Mouse (Mus musculus) intestine, embryonic 15.5 days (tissue): Measurements from ENCODE around the gene Acot2. TPM values are rescaled to one million over a fixed set of nuclear protein-coding genes. Genes with fewer than 3 reads are reported as not detected.
"Not testable (repeated sequence)": the region's sequence is repeated elsewhere in the genome, so short reads cannot be mapped to it uniquely, and the experiment has no call there.

Experiments
- ATAC-seq: fragments of 200-750 bp; cut with Nextera tagmentation; 2 replicates; pipeline ENCODE4 v1.8.0; 2017; ENCODE audit warnings: moderate TSS enrichment, moderate library complexity
- H3K27ac ChIP-seq: fragments of 300-500 bp; sonication (generic); 2 replicates; pipeline ENCODE4 v1.5.1; 2015; ENCODE audit warnings: mild to moderate bottlenecking, inconsistent platforms
- H3K27me3 ChIP-seq: fragments of 300-500 bp; sonication (generic); replicated peaks from 2 replicates; pipeline ENCODE4 v1.6.1; 2015; ENCODE audit warnings: inconsistent platforms
- H3K36me3 ChIP-seq: fragments of 300-500 bp; sonication (generic); 2 replicates; pipeline ENCODE4 v1.6.1; 2015; ENCODE audit warnings: inconsistent platforms
- H3K4me1 ChIP-seq: fragments of 300-500 bp; sonication (generic); replicated peaks from 2 replicates; pipeline ENCODE4 v1.6.1; 2015; ENCODE audit warnings: inconsistent platforms
- H3K4me2 ChIP-seq: fragments of 300-500 bp; sonication (generic); replicated peaks from 2 replicates; pipeline ENCODE4 v1.6.1; 2015; ENCODE audit warnings: mild to moderate bottlenecking, inconsistent platforms
- H3K4me3 ChIP-seq: fragments of 300-500 bp; sonication (generic); replicated peaks from 2 replicates; pipeline ENCODE4 v1.5.1; 2015; ENCODE audit warnings: inconsistent platforms
- H3K9ac ChIP-seq: fragments of 300-500 bp; sonication (generic); 2 replicates; pipeline ENCODE4 v1.6.1; 2015; ENCODE audit warnings: inconsistent platforms
- H3K9me3 ChIP-seq: fragments of 300-500 bp; sonication (generic); 2 replicates; pipeline ENCODE4 v1.6.1; 2016; ENCODE audit warnings: inconsistent platforms
- WGBS: fragments of 180-500 bp; shearing (Covaris S2); methylation state at CpG from one replicate; pipeline ENCODE4 v1.1.7; 2015; 5-methylcytosine and 5-hydroxymethylcytosine counted together
- polyA plus RNA-seq: library from polyadenylated mRNA; unstranded; fragments of >200 nt; fragmentation: Nextera tagmentation; extraction: Ambion mirVana; gene quantifications from 2 replicates; pipeline ENCODE4 v1.2.1, GENCODE M21; 2015

Gene Acot2
- polyA plus RNA-seq, 1 experiment from 2014 or later = 34.3 TPM

DNA sequence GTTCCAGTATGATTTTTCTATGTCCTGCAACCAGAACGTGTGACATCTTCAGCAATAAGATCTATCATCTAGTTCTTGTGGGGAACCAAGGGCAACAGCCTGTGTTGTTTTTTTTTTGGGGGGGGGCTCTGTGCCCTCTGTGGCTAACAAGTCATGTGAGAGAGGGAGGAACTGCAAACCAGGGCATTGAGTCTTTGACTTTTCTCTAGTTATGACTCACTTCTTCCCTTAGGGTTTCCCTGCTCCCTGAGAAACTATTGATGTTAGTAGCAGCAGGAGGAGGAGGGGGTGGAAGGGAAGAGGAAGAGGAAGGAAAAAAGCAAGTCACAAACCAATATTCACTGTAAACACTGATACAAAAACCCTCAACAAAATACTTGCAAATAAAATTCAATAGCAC lies 16.2 kb downstream of the Acot2 start:
- no peak for ATAC-seq
- Histone ChIP-seq H3K4me1 (no peaks in the 10 kb centered on the region; the same call in 1 of the 2 replicates), H3K4me3 (no peak overlapping the region), H3K9ac (no peak overlapping the region), H3K9me3 (no peaks in the 10 kb centered on the region), H3K36me3 (no peaks in the 10 kb centered on the region), H3K4me2 (no peak overlapping the region), H3K27me3 (no peaks in the 10 kb centered on the region), H3K27ac (no peak overlapping the region)
- WGBS = 94% methylated on average over 1 of the region's 1 CpGs

DNA sequence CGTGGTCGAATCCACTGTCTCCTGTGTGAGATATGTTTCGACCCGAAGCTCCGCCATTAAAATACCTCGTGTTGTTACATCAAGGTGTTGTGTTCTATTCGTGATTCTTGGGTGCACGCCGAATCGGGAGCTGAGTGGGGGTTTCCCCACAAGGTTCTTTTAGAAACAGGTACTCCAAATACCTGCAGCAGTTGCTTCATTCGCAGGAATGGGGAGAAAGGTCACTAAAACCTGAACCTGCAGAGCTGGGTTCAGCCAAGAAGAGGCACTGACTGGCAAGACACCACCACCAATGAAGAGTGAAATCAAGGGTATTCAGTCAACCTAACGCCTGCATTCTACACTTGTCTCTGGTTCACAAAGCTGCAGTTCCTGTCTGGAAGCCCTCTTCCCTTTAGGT lies 20.6 kb downstream of the Acot2 start:
- Histone ChIP-seq H3K36me3 (no peaks in the 10 kb centered on the region), H3K4me2 (no peak overlapping the region), H3K27ac (no peak overlapping the region), H3K4me3 (no peak overlapping the region), H3K4me1 (peaks cover 7% of the 10 kb centered on the region; the same call in 1 of the 2 replicates), H3K27me3 (no peaks in the 10 kb centered on the region), H3K9ac (no peak overlapping the region), H3K9me3 (no peaks in the 10 kb centered on the region)
- ATAC-seq = no peak
- 91% methylated on average over 12 of the region's 12 CpGs for WGBS

DNA sequence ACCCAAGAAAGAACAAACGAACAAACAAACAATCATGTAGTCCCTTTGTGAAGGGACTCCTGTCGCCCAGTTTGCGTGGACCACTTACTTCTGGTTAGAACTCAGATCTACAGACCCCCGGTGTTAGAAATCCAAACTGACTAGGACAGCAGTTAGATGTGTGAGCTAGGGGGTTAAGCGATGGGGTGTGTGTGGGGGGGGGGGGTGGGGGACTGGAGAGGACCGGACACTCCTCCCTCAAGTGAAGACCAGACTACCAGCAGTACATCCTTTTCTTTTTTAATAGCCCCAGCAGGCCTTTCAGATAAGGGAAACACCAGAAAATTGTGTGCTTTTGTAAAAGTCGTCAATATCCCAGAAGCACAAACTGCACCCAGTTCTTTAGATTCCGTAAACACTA lies 21.1 kb downstream of the Acot2 start:
- Histone ChIP-seq H3K27ac (peak overlapping the region; percentile 79), H3K9me3 (no peaks in the 10 kb centered on the region), H3K4me1 (peaks cover 7% of the 10 kb centered on the region; the same call in 1 of the 2 replicates), H3K27me3 (no peaks in the 10 kb centered on the region), H3K36me3 (no peaks in the 10 kb centered on the region), H3K4me3 (peak overlapping the region; percentile 48), H3K9ac (peak overlapping the region; percentile 28; the same call in 1 of the 2 replicates), H3K4me2 (peak overlapping the region; percentile 62)
- WGBS = 57% methylated on average over 8 of the region's 8 CpGs
- ATAC-seq = peak; percentile 23; the same call in 1 of the 2 replicates

DNA sequence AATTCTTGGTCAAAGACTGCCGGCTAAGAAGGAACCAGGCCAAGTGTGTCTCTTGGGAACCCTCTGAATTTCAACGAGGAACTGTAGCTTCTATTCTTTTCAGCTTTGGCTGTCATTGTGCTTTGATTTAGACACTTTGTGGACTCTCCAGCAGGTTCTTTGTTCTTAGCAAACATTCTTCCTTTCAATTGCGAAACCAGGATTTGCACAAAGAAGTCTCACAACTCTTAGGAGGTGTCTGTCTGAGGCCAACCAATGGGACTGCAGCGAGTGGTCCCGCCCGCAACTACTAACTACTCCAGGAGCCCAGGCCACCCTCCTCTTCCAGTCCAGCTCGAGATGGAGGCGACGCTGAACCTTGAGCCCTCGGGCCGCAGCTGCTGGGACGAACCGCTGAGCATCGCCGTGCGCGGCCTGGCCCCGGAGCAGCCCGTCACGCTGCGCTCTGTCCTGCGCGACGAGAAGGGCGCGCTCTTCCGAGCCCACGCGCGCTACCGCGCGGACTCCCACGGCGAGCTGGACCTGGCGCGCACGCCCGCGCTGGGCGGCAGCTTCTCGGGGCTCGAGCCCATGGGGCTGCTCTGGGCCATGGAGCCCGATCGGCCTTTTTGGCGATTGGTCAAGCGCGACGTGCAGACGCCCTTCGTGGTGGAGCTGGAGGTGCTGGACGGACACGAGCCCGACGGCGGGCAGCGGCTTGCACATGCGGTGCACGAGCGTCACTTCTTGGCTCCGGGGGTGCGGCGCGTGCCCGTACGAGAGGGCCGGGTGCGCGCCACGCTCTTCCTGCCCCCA lies 21.7 kb downstream of the Acot2 start, which contains the start of gene Acot1:
Gene Acot1 (plus strand): TSS at position 320 of the 795 bp plus-strand sequence.
- H3K4me2 ChIP-seq = peak within 1 kb of the TSS; percentile 62
- peak; percentile 99 for ATAC-seq
- H3K27ac ChIP-seq = peak within 1 kb of the TSS; percentile 79
- H3K36me3 ChIP-seq, H3K27me3 ChIP-seq, H3K4me1 ChIP-seq, H3K9me3 ChIP-seq: not testable (repeated sequence)
- under 1% methylated on average over 67 of the region's 70 CpGs for WGBS
- H3K4me3 ChIP-seq = peak within 1 kb of the TSS; percentile 48
- H3K9ac ChIP-seq = peak within 1 kb of the TSS; percentile 59

DNA sequence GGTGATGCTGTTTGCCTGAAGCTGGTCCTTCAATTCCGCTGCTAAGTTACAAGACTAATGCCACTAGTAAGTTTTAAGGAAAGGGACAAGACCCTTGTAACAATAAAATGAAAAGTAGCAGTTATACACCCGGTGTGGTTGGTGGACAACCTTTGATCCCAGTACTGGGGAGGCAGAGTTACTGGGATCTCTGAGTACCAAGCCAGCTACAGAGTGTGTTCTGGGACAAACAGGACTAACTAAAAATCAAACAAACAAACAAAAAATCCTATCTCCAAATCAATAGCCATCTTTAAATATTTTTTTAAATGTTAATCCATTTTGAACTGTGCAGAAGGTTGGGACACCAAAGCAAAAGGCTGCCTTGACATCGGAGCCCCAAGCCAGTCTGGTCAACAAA lies 22.5 kb downstream of the Acot2 start:
- H3K4me1 ChIP-seq = peaks cover 7% of the 10 kb centered on the region; the same call in 1 of the 2 replicates
- peak overlapping the region; percentile 62 for H3K4me2 ChIP-seq
- WGBS = 61% methylated on average over 3 of the region's 3 CpGs
- H3K36me3 ChIP-seq = no peaks in the 10 kb centered on the region
- H3K9ac ChIP-seq = peak overlapping the region; percentile 59
- no peak for ATAC-seq
- 0 out of 2 replicates have a peak overlapping the region, but pooled peaks have one; percentile 79 for H3K27ac ChIP-seq
- H3K4me3 ChIP-seq = peak overlapping the region; percentile 48
- H3K9me3 ChIP-seq = no peaks in the 10 kb centered on the region
- H3K27me3 ChIP-seq = no peaks in the 10 kb centered on the region

DNA sequence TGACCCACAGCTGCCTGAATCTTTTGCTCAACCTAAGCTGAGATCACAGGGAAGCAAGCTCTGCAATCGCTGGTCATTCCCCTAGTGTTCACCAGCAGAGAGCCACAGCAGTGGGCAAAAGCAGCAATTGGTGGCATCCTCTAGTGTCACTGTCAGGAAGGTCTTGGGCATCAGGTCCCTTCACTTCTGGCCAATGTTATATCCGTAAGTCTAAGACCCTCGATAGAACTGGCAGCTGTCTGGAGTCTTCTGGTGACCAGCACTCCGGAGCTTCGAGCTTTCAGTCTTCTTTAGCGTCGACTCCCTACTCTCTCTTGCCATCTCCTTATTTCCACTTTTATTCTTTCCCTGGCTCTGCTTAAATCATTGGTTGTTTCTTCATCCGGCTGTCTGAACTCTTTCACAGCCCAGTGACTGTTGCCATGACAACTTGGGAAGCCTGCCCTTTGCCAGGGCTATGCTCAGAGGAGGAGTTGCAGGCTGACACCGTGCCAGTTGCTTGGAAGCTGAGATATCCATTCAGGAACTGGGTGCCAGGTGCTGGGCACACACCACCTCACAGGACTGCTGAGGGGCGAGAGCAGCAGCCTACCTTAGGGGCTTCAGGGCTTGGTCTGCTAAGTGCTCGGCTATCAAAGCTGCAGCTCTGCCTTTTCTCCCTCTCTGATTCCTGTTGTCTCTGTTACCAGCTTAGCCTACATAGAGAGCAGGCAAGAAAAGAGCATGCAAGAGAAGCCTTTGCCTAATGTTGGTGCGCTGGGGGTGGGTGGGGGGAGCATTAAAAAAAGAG lies 23.8 kb downstream of the Acot2 start:
- no peaks in the 10 kb centered on the region for H3K36me3 ChIP-seq
- H3K27me3 ChIP-seq = no peaks in the 10 kb centered on the region
- no peak overlapping the region for H3K9ac ChIP-seq
- no peaks in the 10 kb centered on the region for H3K9me3 ChIP-seq
- ATAC-seq = no peak
- H3K4me3 ChIP-seq = peak overlapping the region; percentile 14
- H3K4me1 ChIP-seq = peaks cover 7% of the 10 kb centered on the region; the same call in 1 of the 2 replicates
- H3K4me2 ChIP-seq = peak overlapping the region; percentile 62
- no peak overlapping the region for H3K27ac ChIP-seq
- WGBS = 53% methylated on average over 12 of the region's 12 CpGs

DNA sequence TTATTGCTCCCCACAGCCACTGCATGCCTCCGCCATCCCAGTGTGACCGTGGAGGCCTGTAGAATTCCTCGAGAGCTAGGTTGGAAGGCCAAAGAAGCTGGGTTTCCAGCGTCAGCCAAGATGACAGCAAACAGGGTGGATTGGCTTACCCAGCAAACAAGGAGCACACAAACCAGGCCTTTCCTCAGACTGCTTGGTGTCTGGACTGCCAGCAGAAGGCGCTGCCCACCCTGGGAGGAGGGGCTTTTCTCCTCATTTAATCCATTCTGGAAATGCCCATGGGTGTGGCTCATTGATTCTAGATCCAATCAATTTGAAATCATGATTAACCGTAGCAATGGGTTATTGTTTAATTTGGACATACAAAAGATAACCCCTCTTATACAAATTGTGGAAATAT lies 25.5 kb downstream of the Acot2 start:
- Histone ChIP-seq H3K4me2 (no peak overlapping the region), H3K36me3 (0 out of 2 replicates have a peak, but pooled peaks cover 2% of the 10 kb centered on the region)
- WGBS = 73% methylated on average over 6 of the region's 6 CpGs

DNA sequence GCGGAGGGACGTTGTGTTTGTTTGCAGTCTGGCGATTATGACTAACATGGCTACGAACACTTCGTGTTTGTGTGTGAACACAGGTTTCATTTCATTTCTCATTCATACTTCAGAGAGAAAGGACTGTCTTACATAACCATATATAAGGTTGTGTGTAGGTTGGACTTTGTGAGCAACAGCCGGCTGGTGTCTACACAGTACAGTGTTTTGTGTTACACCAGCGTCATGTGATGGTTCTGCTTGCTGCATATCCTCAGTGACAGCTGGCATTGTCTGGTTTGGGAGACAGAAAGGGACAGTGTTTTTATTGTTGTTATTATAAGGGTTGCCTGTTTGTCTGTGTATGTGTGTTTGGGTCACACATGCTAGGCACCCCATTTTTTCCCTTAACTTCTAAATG lies 26.0 kb downstream of the Acot2 start:
- WGBS = 88% methylated on average over 7 of the region's 7 CpGs

More for the DNA sequence above, 25.5 kb downstream of the Acot2 start:
- H3K9me3 ChIP-seq = no peaks in the 10 kb centered on the region
- H3K27ac ChIP-seq = no peak overlapping the region
- ATAC-seq = no peak
- no peaks in the 10 kb centered on the region for H3K27me3 ChIP-seq
- H3K9ac ChIP-seq = no peak overlapping the region
- H3K4me3 ChIP-seq = no peak overlapping the region
- peaks cover 7% of the 10 kb centered on the region; the same call in 1 of the 2 replicates for H3K4me1 ChIP-seq

DNA sequence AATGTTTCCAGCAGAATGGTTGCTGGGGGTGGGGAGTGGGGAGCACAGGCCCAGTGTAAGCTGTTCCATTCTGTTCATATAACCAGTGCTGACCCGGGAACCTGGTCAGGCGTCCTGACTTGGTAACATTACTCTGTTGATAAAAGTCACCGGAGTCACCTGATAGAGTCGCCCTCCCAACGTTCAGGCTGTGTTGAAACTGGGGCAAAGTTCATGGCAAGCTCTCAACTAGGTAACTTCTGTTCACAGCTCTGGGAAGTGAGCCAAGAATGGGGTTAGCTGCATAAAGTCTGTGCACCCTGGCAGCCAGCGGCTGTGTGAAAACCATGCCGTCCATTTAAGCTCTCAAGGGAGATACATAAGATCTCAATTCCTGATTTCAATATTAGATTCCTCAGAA lies 32.9 kb downstream of the Acot2 start:
- not testable (repeated sequence) for H3K27ac ChIP-seq, H3K9ac ChIP-seq, H3K9me3 ChIP-seq, H3K4me3 ChIP-seq, H3K36me3 ChIP-seq, H3K27me3 ChIP-seq, H3K4me2 ChIP-seq, H3K4me1 ChIP-seq
- 24% methylated on average over 7 of the region's 7 CpGs for WGBS
- ATAC-seq = peak; percentile 91

More for the DNA sequence above, 26.0 kb downstream of the Acot2 start:
- Histone ChIP-seq H3K9me3 (no peaks in the 10 kb centered on the region), H3K4me3 (no peak overlapping the region), H3K36me3 (0 out of 2 replicates have a peak, but pooled peaks cover 2% of the 10 kb centered on the region), H3K27me3 (no peaks in the 10 kb centered on the region), H3K27ac (no peak overlapping the region), H3K4me1 (peaks cover 7% of the 10 kb centered on the region; the same call in 1 of the 2 replicates), H3K9ac (no peak overlapping the region), H3K4me2 (no peak overlapping the region)
- no peak for ATAC-seq

DNA sequence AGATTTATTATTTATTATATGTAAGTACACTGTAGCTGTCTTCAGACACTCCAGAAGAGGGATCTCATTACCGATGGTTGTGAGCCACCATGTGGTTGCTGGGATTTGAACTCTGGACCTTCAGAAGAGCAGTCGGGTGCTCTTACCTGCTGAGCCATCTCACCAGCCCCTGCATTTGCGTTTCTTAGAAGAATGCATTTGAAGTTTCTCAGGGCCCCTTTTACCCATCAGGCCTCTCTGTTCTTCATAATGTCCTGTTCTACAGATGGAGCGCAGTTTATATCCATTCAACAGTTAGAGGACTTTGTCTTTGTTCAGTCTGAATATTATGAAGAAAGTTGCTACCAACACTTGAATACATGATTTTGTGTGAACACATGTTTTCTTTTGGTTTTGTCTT lies 34.6 kb downstream of the Acot2 start:
- not testable (repeated sequence) for H3K9me3 ChIP-seq, ATAC-seq, H3K4me3 ChIP-seq, H3K4me1 ChIP-seq, H3K9ac ChIP-seq, H3K27me3 ChIP-seq, H3K4me2 ChIP-seq, H3K27ac ChIP-seq, H3K36me3 ChIP-seq
- WGBS = 90% methylated on average over 4 of the region's 4 CpGs

DNA sequence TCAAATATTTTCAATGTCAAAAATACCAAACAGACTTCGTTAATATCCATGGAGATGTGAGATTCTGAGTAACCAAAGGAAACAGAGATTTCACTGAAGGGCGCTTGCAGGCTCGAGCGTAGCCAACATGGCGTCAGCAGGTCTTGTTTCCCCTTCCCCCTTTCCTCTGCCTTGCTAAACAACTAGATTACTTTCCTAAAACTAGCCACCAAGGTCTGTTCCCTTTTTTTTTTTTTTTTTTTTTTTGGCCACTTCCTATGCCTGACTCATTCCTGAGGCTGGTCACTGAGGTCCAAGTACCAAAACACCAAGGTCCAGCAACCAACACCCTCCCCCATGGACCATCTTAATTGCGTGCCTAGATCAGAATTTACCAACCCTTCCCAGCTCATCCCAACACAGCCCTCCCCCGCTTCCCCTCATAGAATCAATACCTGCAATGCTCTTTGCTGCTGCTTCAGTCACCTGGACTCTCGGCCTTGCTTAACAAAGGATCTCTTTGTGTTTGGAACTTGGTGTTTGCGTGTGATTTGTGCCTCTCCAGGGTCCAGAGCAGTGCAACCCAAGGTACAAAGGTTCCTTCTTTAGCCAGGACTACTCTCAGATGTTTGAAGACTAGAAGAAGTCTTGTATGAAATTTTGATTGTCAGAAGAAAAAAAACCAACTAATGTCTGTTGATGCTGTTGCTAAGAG lies 35.5 kb downstream of the Acot2 start:
- no peaks in the 10 kb centered on the region for H3K36me3 ChIP-seq
- no peaks in the 10 kb centered on the region for H3K9me3 ChIP-seq
- peak; percentile 70 for ATAC-seq
- WGBS = 66% methylated on average over 9 of the region's 9 CpGs
- 0 out of 2 replicates have a peak overlapping the region, but pooled peaks have one; percentile 3 for H3K27ac ChIP-seq
- no peaks in the 10 kb centered on the region for H3K27me3 ChIP-seq
- H3K4me2 ChIP-seq = no peak overlapping the region
- H3K4me1 ChIP-seq = no peaks in the 10 kb centered on the region
- H3K4me3 ChIP-seq = no peak overlapping the region
- H3K9ac ChIP-seq = no peak overlapping the region

DNA sequence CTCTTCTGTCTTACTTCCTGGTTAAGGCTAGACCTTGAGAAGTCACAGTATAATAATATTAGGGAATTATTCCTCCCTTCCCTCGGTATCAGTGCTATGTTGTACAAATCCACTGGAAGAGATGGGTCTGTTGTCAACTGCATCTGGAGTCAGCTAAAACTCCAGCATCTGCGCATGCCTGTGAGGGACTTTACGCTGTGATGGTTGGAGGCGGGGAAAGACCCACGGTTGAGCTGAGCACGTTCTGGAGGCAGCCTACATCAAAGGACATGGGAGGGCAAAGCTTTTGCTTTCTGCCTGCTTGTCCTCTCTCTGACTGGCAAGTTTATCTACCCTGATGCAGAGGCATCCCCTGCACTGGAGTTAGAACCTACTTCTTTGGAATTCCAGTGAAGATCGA lies 38.2 kb downstream of the Acot2 start:
- H3K27ac ChIP-seq = no peak overlapping the region
- no peaks in the 10 kb centered on the region for H3K4me1 ChIP-seq
- no peak overlapping the region for H3K4me2 ChIP-seq
- no peak overlapping the region for H3K9ac ChIP-seq
- H3K36me3 ChIP-seq = no peaks in the 10 kb centered on the region
- H3K27me3 ChIP-seq = no peaks in the 10 kb centered on the region
- no peak for ATAC-seq
- 87% methylated on average over 7 of the region's 7 CpGs for WGBS
- H3K4me3 ChIP-seq = no peak overlapping the region
- no peaks in the 10 kb centered on the region for H3K9me3 ChIP-seq
